Mouse (Mus musculus) liver (tissue): ENCODE results near the gene 1700080O16Rik.

Experiments
- DNase-seq: peaks from one replicate; pipeline ENCODE4 v3.0.0-alpha.2; 2020; ENCODE audit warnings: mixed read lengths

Gene 1700080O16Rik

DNA sequence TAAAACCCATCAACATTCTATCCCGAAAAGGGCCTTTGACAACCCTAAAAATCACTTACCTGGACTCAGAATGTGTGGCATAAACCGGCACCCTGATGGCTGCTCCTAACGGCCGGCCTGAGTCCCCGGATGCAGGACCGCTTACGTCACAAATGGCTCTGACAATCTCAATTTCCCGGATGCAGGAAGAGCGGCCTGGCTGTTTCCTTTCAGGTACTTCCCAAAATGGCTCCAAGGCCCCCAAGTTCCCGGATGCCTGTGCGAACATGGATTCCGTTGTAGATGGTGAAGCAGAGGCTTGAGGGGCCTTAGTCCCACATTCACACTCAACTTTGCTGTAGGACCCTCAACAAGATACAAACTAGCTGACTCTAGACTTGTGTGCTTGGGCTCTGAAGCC lies at the start of gene 1700080O16Rik:
Gene 1700080O16Rik, minus strand, starts transcription at position 101 of the 400 bp plus-strand sequence.
- no peak for DNase-seq

DNA sequence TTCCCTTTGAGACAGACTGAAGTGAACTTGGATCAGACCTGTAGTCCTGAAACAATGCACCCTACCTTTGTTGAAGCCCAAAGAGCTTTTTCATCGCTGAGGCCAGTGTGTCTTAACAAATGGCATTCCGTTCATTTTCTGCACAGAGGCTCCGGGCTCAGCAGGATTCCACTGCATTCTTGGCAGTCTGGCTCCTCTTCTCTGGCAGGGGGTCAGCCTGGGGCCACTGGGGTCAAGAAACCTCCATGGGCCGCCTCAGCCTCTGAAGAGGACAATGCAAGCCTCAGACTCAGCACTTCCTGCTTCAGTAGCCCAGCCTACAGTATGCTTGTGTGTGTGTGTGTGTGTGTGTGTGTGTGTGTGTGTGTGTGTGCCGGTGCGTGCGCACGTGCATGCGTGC lies 45.1 kb upstream of the 1700080O16Rik start:
- peak; percentile 4 for DNase-seq

DNA sequence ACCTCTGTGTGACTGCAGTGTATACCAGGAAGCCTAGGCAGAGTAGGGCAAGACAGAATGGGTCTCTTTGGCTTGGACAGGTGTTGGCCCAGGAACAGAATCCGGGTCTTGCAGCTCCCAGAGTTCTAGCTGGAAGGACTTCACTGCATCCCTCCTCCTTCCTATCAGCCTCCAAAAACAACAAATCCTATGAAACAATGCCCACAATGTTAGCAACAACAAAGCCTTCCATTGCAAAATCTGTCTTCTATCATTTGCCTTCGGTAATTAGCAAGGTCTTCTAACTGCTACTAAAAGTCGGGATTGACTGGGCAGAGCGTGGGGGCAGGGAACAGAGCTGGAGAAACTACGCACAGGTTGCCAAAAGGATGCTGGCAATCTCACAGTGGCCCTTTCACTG lies 27.5 kb upstream of the 1700080O16Rik start:
- DNase-seq = no peak

DNA sequence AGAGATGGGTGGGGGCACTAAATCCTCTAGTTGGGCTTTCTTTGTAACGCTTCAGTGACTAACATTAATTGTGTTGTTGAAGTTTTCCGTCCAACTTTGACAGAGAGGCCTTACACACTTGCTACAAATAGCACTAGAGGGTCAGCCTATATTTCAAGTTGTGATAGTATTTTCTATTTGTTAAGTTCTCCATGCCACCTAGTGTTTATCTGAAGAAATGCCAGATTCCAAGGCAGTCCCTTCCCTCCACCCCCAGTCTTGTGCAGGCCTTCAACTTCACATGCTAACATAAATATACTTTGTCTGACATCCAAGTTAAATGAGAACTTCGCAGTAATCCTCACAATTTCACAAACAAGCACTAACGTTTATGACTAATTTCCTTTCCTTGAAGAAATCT lies 26.9 kb upstream of the 1700080O16Rik start:
- DNase-seq = no peak

DNA sequence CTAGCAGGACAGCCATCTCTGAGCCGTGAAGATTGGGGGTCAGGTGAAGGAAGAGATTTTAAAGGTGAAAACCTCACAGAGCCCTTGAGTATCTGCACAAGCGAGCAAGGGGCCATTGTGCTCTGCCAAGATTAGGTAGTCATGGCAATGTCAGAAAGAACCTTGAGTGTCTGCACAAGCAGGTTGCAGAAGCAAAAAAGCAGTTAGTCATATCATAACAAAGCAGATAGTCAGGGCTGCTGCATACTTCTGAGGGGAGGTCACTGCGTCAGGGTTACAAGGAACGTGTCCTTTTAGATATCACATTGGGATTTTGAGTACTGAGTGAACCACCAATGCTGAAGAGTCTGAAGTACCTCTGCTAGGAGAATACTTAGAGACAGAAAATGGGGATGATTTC lies 3.8 kb upstream of the 1700080O16Rik start:
- DNase-seq = no peak

DNA sequence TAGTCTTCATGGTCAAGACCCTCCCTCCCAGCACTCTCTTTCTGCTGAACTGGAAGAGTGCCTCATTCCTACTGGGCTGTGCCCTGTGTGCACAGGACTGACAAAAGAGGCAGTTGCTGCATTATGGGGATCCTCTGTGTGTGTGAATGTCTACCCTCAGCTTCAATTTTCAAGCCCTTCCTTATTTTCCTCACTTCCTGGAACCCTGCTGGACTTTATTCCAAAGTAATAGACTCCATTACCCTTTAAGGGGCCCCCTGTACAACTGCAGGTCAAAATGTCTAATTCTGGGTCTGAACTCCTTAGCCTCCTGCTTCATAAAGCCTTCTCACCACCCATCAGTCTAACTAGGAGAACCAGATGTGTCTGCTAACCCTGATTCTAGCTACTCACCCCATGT lies 2.0 kb upstream of the 1700080O16Rik start:
- no peak for DNase-seq

DNA sequence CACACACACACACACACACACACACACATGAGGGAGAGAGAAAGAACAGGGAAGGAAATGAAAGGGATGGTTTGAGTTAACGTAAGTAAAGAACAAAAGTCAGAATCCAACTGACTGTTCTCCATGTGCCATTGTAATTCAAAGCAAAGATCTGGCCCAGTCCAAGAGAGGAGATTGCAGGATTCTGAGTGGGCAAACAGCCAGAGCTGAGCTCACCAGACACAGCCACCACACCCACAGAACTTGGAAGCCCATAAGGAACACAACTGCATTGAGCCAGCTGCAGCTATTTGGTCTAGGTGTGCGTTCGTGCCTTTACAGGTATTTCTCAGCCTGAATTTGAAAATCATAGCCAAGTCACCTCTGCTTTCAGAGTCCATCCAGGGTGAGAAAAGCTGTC lies 24.5 kb downstream of the 1700080O16Rik start:
- DNase-seq = no peak

DNA sequence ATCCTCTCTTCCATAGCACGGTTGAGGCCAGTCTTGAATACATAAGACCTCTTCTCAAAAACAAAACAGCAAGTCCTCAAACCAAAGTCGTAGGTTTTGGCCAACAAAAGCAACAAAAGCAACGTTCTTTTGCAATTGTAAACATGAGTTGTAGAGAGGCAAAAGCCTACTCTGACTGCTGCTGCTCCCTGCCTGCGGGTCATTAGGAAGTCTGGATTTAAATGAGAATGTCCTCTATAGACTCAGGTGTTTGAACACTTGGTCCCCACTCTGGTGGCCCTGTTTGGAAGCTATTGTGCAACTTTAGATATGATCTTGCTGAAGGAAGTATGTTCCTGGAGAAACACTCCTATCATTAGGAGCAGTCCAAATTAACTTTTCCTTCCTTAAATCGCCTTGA lies 34.5 kb downstream of the 1700080O16Rik start:
- DNase-seq = no peak

DNA sequence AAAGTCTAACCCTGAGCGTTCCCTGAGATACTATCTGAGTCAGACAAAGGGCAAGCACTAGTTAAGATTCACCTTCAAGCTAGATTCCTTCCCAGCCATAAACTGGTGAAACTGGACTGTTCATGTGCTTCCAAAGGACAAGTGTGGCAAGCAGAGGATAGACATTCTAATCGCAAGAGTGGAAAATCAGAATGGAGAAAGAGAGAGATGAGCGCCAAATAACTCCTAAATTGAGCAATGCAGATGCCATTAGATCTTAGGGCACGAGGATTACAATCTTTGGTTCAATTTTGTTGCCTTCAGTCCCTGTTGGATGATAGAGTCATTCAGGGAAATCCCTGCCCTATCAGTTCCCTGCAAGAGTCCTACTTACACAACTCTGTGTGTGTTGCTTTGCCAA lies 53.5 kb downstream of the 1700080O16Rik start:
- no peak for DNase-seq
